Mouse (Mus musculus) testis, postnatal 10 days (tissue): Measurements from ENCODE around the gene Hoxb4.

Experiments
- DNase-seq: peaks from one replicate; pipeline ENCODE4 v3.0.0; 2021; ENCODE audit warnings: low spot score

Hoxb4 gene

GRCm38 (mm10) chr11:96350341-96350624 is 32.2 kb downstream of the Hoxb4 start, which contains the start of gene Hoxb2:
Gene Hoxb2 (plus strand): TSS chr11:96350525.
- no peak for DNase-seq

GRCm38 (mm10) chr11:96350791-96351190 is 32.7 kb downstream of the Hoxb4 start:
- DNase-seq: no peak

DNA sequence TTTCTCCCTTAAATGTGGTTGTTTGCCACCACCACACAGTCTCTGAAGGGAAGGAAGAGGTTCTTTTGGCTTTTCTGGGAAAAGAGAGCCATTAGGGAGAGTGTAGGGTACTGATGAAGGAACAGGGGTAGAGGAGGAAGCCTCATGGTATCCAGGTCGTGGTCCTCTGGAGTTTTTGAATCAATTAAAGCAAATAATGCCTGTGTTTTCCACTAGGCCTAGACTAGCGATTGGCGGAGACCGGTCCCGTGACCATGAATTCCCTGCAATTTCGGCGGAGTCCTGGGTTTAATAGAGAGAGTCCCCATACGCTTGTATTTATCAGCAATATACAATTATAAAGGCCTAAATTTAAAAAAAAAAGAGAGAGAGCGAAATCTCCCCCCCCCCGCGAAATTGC is 33.2 kb downstream of the Hoxb4 start:
- DNase-seq: no peak

- DNase-seq: no peak
Observed at GRCm38 (mm10) chr11:96351831-96352230, 33.8 kb downstream of the Hoxb4 start.

GRCm38 (mm10) chr11:96352691-96353521 is 34.8 kb downstream of the Hoxb4 start:
- DNase-seq: peak; percentile 54

GRCm38 (mm10) chr11:96353522-96353841 is 35.4 kb downstream of the Hoxb4 start:
- peak; percentile 43 for DNase-seq

GRCm38 (mm10) chr11:96353939-96354338 is 35.9 kb downstream of the Hoxb4 start:
- DNase-seq: peak; percentile 35

DNA sequence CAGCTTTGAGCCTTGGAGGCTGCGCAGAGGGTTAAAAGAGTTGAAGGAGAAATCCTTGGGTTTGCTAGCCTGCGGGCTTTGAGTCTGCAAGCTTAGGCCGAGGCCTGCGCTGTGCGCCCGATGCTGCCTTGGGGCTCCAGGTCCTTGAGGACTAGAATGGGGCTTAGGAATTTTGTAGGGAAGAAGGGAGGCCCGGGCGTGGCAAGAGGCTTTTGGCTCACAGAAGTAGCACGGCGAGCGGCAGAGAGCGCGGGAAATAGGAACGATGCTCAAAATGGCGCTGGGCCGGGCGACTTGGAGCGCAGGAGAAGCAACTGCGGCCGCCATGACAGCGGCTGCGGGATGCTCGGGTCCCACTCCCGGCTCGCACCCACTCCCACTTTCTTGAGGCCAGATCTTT is 36.3 kb downstream of the Hoxb4 start:
- peak; percentile 55 for DNase-seq

- peak; percentile 31 for DNase-seq
Observed at GRCm38 (mm10) chr11:96354801-96355311, 36.8 kb downstream of the Hoxb4 start.

- peak; percentile 35 for DNase-seq
Observed at GRCm38 (mm10) chr11:96363807-96364206, 45.7 kb downstream of the Hoxb4 start.

GRCm38 (mm10) chr11:96365441-96366091 is 47.5 kb downstream of the Hoxb4 start, which contains the start of gene Hoxb1:
Gene Hoxb1 (plus strand): TSS chr11:96365752.
- DNase-seq: no peak

DNA sequence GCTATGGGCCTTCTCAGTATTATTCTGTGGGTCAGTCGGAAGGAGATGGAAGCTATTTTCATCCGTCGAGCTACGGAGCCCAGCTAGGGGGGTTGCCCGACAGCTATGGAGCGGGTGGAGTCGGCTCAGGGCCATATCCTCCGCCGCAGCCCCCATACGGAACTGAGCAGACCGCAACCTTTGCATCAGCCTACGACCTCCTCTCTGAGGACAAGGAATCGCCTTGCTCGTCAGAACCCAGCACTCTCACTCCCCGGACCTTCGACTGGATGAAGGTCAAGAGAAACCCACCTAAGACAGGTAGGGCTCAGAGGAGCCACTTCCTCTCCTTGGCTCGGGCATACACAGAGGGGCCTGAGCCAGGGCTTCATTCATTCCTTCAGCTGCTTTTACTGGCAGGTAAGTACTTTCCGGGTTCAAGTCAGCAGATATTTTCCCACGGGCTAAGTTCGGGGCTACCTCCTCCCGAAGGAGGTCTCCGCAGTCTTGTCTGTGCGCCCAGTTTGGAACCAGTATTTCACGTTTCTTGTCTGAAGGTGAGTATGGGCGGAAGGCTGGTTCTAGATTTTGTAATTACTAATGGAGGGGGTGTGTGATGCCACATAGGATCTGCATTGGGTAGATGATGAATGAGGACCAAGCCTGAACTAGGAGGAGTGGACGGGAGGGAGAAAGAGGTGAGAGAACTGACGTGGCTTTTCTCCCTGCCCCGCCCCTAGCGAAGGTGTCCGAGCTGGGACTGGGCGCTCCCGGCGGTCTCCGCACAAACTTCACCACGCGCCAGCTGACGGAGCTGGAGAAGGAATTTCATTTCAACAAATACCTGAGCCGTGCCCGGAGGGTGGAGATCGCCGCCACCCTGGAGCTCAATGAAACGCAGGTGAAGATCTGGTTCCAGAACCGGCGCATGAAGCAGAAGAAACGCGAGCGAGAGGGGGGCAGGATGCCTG is 48.3 kb downstream of the Hoxb4 start:
- no peak for DNase-seq

DNA sequence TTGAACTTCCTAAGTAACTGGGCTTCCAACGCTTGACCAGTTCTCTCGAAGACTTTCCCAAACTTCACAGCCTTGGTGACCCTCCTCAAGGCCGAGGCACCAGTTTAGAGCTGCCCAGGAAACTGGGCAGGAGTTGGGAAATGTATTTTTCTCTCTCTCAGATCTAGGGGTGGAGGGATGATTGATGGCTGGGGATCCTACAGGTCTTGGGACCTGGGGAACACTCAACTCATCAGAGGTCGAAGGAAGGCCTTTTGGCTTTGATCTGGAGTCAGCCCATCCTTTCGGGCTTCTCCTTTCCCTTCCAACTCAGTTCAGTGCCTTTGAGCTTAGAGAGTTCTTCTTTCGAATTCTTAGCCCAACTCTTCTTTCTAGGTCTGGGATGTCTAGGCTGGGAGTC is 49.1 kb downstream of the Hoxb4 start:
- DNase-seq: no peak

GRCm38 (mm10) chr11:96368686-96369085 is 50.6 kb downstream of the Hoxb4 start:
- DNase-seq: no peak

- DNase-seq: no peak
Observed at GRCm38 (mm10) chr11:96369140-96369539, 51.1 kb downstream of the Hoxb4 start.
